Comparison of ENCODE assay signal across 20 mouse cellular contexts in genomic region chr11:35697476-35697875, GRCm38 (mm10).
DNase-seq lines count a peak whose midpoint lies in the region; ATAC-seq and TF ChIP-seq lines count a peak whose summit lies in the region.
"Had no signal": no experiment of that assay in that cellular context is flagged by ENCODE, and none has a peak within 500 bp of the region (broad histone marks: within the 10 kb centered on the region; RNA-seq: fewer than 3 reads in every experiment).

No protein-coding gene starts in this region.

- H3K27ac ChIP-seq in hindbrain, embryonic 11.5 days (ENCODE audit: low read depth, low read length), result no peak overlapping the region
- no peak overlapping the region for H3K27ac ChIP-seq in hindbrain, embryonic 14.5 days
- no peak overlapping the region for H3K27ac ChIP-seq in lung, embryonic 14.5 days (ENCODE audit: low read depth)
- H3K27ac ChIP-seq in lung, postnatal 0 days (ENCODE audit: low read length), result no peak overlapping the region
- H3K27ac ChIP-seq: embryonic facial prominence, embryonic 12.5 days; heart, adult 2 months; heart, embryonic 15.5 days; hindbrain, embryonic 15.5 days had no signal

- no peaks in the 10 kb centered on the region for H3K4me1 ChIP-seq in hindbrain, embryonic 11.5 days (replicated peaks; ENCODE audit: control insufficient read depth, insufficient read depth, low read length)
- H3K4me1 ChIP-seq in hindbrain, embryonic 14.5 days (replicated peaks; ENCODE audit: control insufficient read depth, insufficient read depth, low read length), result no peaks in the 10 kb centered on the region
- no peaks in the 10 kb centered on the region for H3K4me1 ChIP-seq in lung, embryonic 14.5 days (ENCODE audit: insufficient read depth)
- H3K4me1 ChIP-seq in lung, postnatal 0 days (ENCODE audit: insufficient read depth, low read depth, low read length), result no peaks in the 10 kb centered on the region
- H3K4me1 ChIP-seq: embryonic facial prominence, embryonic 12.5 days; heart, embryonic 15.5 days; hindbrain, embryonic 15.5 days had no signal

- H3K4me2 ChIP-seq in hindbrain, embryonic 11.5 days (replicated peaks; ENCODE audit: low read depth, low read length), result no peak overlapping the region
- H3K4me2 ChIP-seq in hindbrain, embryonic 14.5 days (replicated peaks), result no peak overlapping the region
- no peak overlapping the region for H3K4me2 ChIP-seq in lung, embryonic 14.5 days
- no peak overlapping the region for H3K4me2 ChIP-seq in lung, postnatal 0 days (replicated peaks; ENCODE audit: low read depth, low read length)
- H3K4me2 ChIP-seq: embryonic facial prominence, embryonic 12.5 days; heart, embryonic 11.5 days; heart, embryonic 15.5 days; hindbrain, embryonic 15.5 days had no signal

- no peak overlapping the region for H3K4me3 ChIP-seq in hindbrain, embryonic 11.5 days (ENCODE audit: low read depth, low read length)
- H3K4me3 ChIP-seq in hindbrain, embryonic 14.5 days (replicated peaks; ENCODE audit: low read length), result no peak overlapping the region
- H3K4me3 ChIP-seq in lung, embryonic 14.5 days (ENCODE audit: low read depth, low read length), result no peak overlapping the region
- no peak overlapping the region for H3K4me3 ChIP-seq in lung, postnatal 0 days (ENCODE audit: low read depth, low read length)
- H3K4me3 ChIP-seq: embryonic facial prominence, embryonic 12.5 days; heart, adult 2 months; heart, embryonic 15.5 days; hindbrain, embryonic 15.5 days had no signal

- 93% methylated on average over 7 of the region's 7 CpGs for WGBS in hindbrain, embryonic 11.5 days
- 92% methylated on average over 7 of the region's 7 CpGs for WGBS in hindbrain, embryonic 14.5 days
- 86% methylated on average over 7 of the region's 7 CpGs for WGBS in lung, embryonic 14.5 days
- 88% methylated on average over 7 of the region's 7 CpGs for WGBS in lung, postnatal 0 days

- peak; percentile 13 for DNase-seq in hindbrain, embryonic 11.5 days (ENCODE audit: low spot score)
- DNase-seq in hindbrain, embryonic 14.5 days (ENCODE audit: low spot score), result no peak
- peak; percentile 31 for DNase-seq in lung, embryonic 14.5 days
- no peak for DNase-seq in lung, postnatal 0 days (ENCODE audit: low spot score)
- DNase-seq in NIH3T3 (ENCODE audit: low read depth), result peak; percentile 9
- peak; percentile 50 for DNase-seq in brain, adult 2 months (ENCODE audit: low read depth, low spot score)
- DNase-seq in spleen, adult 18-20 months, result no peak
- no peak for DNase-seq in yolk sac, embryonic 10.5 days (ENCODE audit: low spot score)
- DNase-seq: adrenal gland, adult 8-10 months; adrenal gland, postnatal 36 days; cerebellum, adult 11-12 months; cerebellum, adult 9-10 months; cerebellum, postnatal 25 days; gastrocnemius, postnatal 14 days; heart, adult 2 months; heart, postnatal 14 days had no signal

- TF ChIP-seq CTCF in lung, embryonic 14.5 days (IDR thresholded peaks at IDR 0.05; ENCODE audit: low read depth), result no peak
- TF ChIP-seq CTCF in lung, postnatal 0 days (IDR thresholded peaks at IDR 0.05), result no peak

- H3K27me3 ChIP-seq in hindbrain, embryonic 11.5 days (ENCODE audit: control insufficient read depth, insufficient read depth, low read length), result no peaks in the 10 kb centered on the region
- H3K27me3 ChIP-seq in hindbrain, embryonic 14.5 days (ENCODE audit: control insufficient read depth, insufficient read depth, low read length), result no peaks in the 10 kb centered on the region
- no peaks in the 10 kb centered on the region for H3K27me3 ChIP-seq in lung, embryonic 14.5 days (ENCODE audit: insufficient read depth, low read length)
- H3K27me3 ChIP-seq in lung, postnatal 0 days (replicated peaks; ENCODE audit: insufficient read depth, low read length), result no peaks in the 10 kb centered on the region
- H3K27me3 ChIP-seq: embryonic facial prominence, embryonic 12.5 days; heart, embryonic 15.5 days; hindbrain, embryonic 15.5 days had no signal

- no peaks in the 10 kb centered on the region for H3K36me3 ChIP-seq in hindbrain, embryonic 11.5 days (ENCODE audit: control insufficient read depth, insufficient read depth, low read length)
- H3K36me3 ChIP-seq in hindbrain, embryonic 14.5 days (replicated peaks; ENCODE audit: control insufficient read depth, insufficient read depth), result no peaks in the 10 kb centered on the region
- no peaks in the 10 kb centered on the region; the same call in 1 of the 2 replicates for H3K36me3 ChIP-seq in lung, embryonic 14.5 days (ENCODE audit: insufficient read depth)
- H3K36me3 ChIP-seq in lung, postnatal 0 days (ENCODE audit: insufficient read depth, low read length), result no peaks in the 10 kb centered on the region
- H3K36me3 ChIP-seq: heart, embryonic 15.5 days; hindbrain, embryonic 15.5 days had no signal

- no peaks in the 10 kb centered on the region for H3K9me3 ChIP-seq in hindbrain, embryonic 11.5 days (ENCODE audit: control insufficient read depth, low read length)
- no peaks in the 10 kb centered on the region for H3K9me3 ChIP-seq in hindbrain, embryonic 14.5 days (ENCODE audit: control insufficient read depth, low read length)
- H3K9me3 ChIP-seq in lung, embryonic 14.5 days (ENCODE audit: low read depth, low read length), result no peaks in the 10 kb centered on the region
- no peaks in the 10 kb centered on the region for H3K9me3 ChIP-seq in lung, postnatal 0 days (ENCODE audit: low read length)
- H3K9me3 ChIP-seq: embryonic facial prominence, embryonic 12.5 days; heart, embryonic 15.5 days; hindbrain, embryonic 15.5 days had no signal

- no peak for TF ChIP-seq EP300 in lung, postnatal 0 days (IDR thresholded peaks at IDR 0.05)

- no peak overlapping the region for H3K9ac ChIP-seq in hindbrain, embryonic 11.5 days (ENCODE audit: low read depth, low read length)
- H3K9ac ChIP-seq in hindbrain, embryonic 14.5 days, result no peak overlapping the region
- H3K9ac ChIP-seq in lung, embryonic 14.5 days, result no peak overlapping the region
- no peak overlapping the region for H3K9ac ChIP-seq in lung, postnatal 0 days (replicated peaks; ENCODE audit: low read depth)
- H3K9ac ChIP-seq: embryonic facial prominence, embryonic 12.5 days; heart, embryonic 15.5 days; hindbrain, embryonic 15.5 days had no signal

- ATAC-seq in hindbrain, embryonic 11.5 days (ENCODE audit: low FRiP score), result no peak
- ATAC-seq in hindbrain, embryonic 14.5 days (ENCODE audit: low FRiP score), result no peak
- no peak for ATAC-seq in lung, embryonic 14.5 days (ENCODE audit: insufficient read depth)
- ATAC-seq in lung, postnatal 0 days, result no peak

Comparison
In these comparisons a context has a peak if more than half of its experiments do, and no peak if none do; other contexts are left out.
1. DNase-seq: peak in hindbrain, embryonic 11.5 days (single experiment), lung, embryonic 14.5 days (single experiment), NIH3T3 (single experiment) and brain, adult 2 months (single experiment); none in hindbrain, embryonic 14.5 days (single experiment), lung, postnatal 0 days (single experiment), spleen, adult 18-20 months (0 of 2) and yolk sac, embryonic 10.5 days (single experiment).